Mouse (Mus musculus) cerebellum, postnatal 4 days (tissue): ENCODE measurements at regions not wholly inside any gene's neighbourhood (a gene's known extent, or its start where the extent isn't known, plus 50 kb on each side); places are given as distances from the start of the nearest gene placed in this dataset.

ENCODE experiments used
- DNase-seq, 2 experiments: peaks; one replicate each; pipeline ENCODE4 v3.0.0; 2022; ENCODE audit warnings: low spot score in 2 of 2, mixed read lengths in 1 of 2

GRCm38 (mm10) chr15:42301956-42302355 is 2167.8 kb downstream of the 9330182O14Rik start:
- no peak for DNase-seq

- no peak for DNase-seq
Observed at GRCm38 (mm10) chr15:42304097-42304496, 2169.9 kb downstream of the 9330182O14Rik start.

GRCm38 (mm10) chr15:42309586-42309985 is 2175.4 kb downstream of the 9330182O14Rik start:
- no peak for DNase-seq

- DNase-seq, result no peak
Observed at GRCm38 (mm10) chr15:42311166-42311565, 2177.0 kb downstream of the 9330182O14Rik start.

GRCm38 (mm10) chr15:42320349-42320748 is 2186.2 kb downstream of the 9330182O14Rik start:
- DNase-seq, result no peak

GRCm38 (mm10) chr15:42322940-42323339 is 2188.8 kb downstream of the 9330182O14Rik start:
- no peak for DNase-seq

GRCm38 (mm10) chr15:42325221-42325620 is 2191.1 kb downstream of the 9330182O14Rik start:
- DNase-seq, result peak; percentile 51 to 88

- DNase-seq, result no peak
Observed at GRCm38 (mm10) chr15:42328535-42328934, 2194.4 kb downstream of the 9330182O14Rik start.

GRCm38 (mm10) chr15:42329742-42330141 is 2195.6 kb downstream of the 9330182O14Rik start:
- DNase-seq, result no peak

- no peak for DNase-seq
Observed at GRCm38 (mm10) chr15:42333642-42334041, 2199.5 kb downstream of the 9330182O14Rik start.

GRCm38 (mm10) chr15:42346131-42346530 is 2212.0 kb downstream of the 9330182O14Rik start:
- DNase-seq, result no peak

GRCm38 (mm10) chr15:42361871-42362270 is 2227.7 kb downstream of the 9330182O14Rik start:
- no peak for DNase-seq

- no peak for DNase-seq
Observed at GRCm38 (mm10) chr15:42364979-42365378, 2230.8 kb downstream of the 9330182O14Rik start.

- DNase-seq, result no peak
Observed at GRCm38 (mm10) chr15:42366796-42367195, 2232.6 kb downstream of the 9330182O14Rik start.

GRCm38 (mm10) chr15:42369603-42370002 is 2235.4 kb downstream of the 9330182O14Rik start:
- no peak for DNase-seq

- DNase-seq, result no peak
Observed at GRCm38 (mm10) chr15:42370044-42370443, 2235.9 kb downstream of the 9330182O14Rik start.

GRCm38 (mm10) chr15:42372704-42373286 is 2238.6 kb downstream of the 9330182O14Rik start:
- no peak for DNase-seq
